Mouse (Mus musculus): ENCODE measurements around the gene Gm17018. TPM values are rescaled to one million over a fixed set of nuclear protein-coding genes. Genes with fewer than 3 reads are reported as not detected.

The Gm17018 gene
- polyA plus RNA-seq (2015; fragmentation: Nextera tagmentation; extraction: Ambion mirVana): 31.6 and 36.0 TPM in 2 replicates

GRCm38 (mm10) chr19:45560153-45560890 is at the start of gene Gm17018, which contains the start of gene Poll:
Gene Gm17018, plus strand, starts transcription at chr19:45560615.
Gene Poll, minus strand, starts transcription at chr19:45560531.

Other genes with a start within 250 kb of the Gm17018 start
- gene Btrc, start 196.9 kb upstream of the Gm17018 start, polyA plus RNA-seq (2015; fragmentation: Nextera tagmentation; extraction: Ambion mirVana): 17.4 and 18.0 TPM in 2 replicates
- gene Poll, start 84 bp upstream of the Gm17018 start, polyA plus RNA-seq (2015; fragmentation: Nextera tagmentation; extraction: Ambion mirVana): 6.4 and 6.7 TPM in 2 replicates
- 2.5 and 3.4 TPM in 2 replicates for gene Fbxw4, start 99.7 kb downstream of the Gm17018 start, polyA plus RNA-seq (2015; fragmentation: Nextera tagmentation; extraction: Ambion mirVana)
- not detected in 2 replicates for gene Fgf8, start 182.3 kb downstream of the Gm17018 start, polyA plus RNA-seq (2015; fragmentation: Nextera tagmentation; extraction: Ambion mirVana)
- gene Npm3, start 189.0 kb downstream of the Gm17018 start, polyA plus RNA-seq (2015; fragmentation: Nextera tagmentation; extraction: Ambion mirVana): 10.5 and 11.1 TPM in 2 replicates
- gene Mgea5, start 223.2 kb downstream of the Gm17018 start, polyA plus RNA-seq (2015; fragmentation: Nextera tagmentation; extraction: Ambion mirVana): 20.0 and 21.8 TPM in 2 replicates

All from urinary bladder, postnatal 0 days (tissue).